Mouse (Mus musculus): ENCODE results near the gene Nav2.

DNA sequence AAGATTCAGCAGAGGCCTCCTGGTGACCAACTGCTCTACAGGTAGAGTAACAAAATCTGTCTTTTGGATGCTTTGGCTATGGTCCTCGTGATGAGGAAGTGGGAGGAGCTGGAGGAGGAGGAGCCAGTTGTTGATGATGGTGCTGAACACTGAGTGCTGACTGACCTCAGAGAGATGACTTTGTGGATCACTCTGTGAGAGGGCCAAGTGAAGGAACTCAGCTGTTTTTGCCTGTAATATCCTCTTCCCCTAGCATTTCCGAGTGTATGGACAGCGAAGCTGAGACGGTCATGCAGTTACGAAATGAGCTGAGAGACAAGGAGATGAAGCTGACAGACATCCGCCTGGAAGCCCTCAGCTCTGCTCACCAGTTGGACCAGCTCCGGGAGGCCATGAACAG lies 674.0 kb downstream of the Nav2 start:
- no peak for TF ChIP-seq POLR2A (IDR thresholded peaks at IDR 0.05; ENCODE audit: insufficient read depth, low read length)
- no peak for TF ChIP-seq CTCF (IDR thresholded peaks at IDR 0.05; ENCODE audit: low read depth, low read length)
- no peak for TF ChIP-seq EP300 (IDR thresholded peaks at IDR 0.05; ENCODE audit: insufficient read depth, low read depth, low read length)

All from ES-Bruce4 (cell line).